Mouse (Mus musculus): ENCODE measurements around the gene Srbd1. TPM values are rescaled to one million over a fixed set of nuclear protein-coding genes. Genes with fewer than 3 reads are reported as not detected.

Srbd1 gene
- polyA plus RNA-seq, 1 experiment from 2014 or later, result 13.3 TPM

DNA sequence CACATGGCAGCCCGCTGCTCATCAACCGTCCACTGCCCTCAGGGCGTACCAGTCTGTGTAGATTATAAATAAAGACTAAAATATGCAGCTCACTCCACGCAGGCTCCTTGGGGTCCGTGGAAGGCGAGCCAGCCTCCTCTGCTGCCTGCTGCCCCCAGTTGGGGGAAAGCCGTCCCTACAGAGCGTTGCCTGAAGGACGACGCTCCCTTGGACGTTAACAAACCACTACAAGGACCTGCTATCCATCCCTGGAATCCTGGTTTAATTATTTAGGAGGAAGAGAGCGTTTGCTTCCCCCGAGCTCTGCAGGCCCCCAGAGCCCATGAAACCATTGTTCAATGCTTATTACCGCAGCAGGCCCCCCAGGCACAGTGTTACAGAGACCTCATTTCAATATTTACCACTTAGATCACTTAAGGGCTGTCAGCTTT, 201.4 kb downstream of the Srbd1 start:
- H3K36me3 ChIP-seq (ENCODE audit: control insufficient read depth, insufficient read depth, low read length), result no peaks in the 10 kb centered on the region
- ATAC-seq, result peak; percentile 70; the same call in 1 of the 2 replicates
- WGBS, result 23% methylated on average over 14 of the region's 14 CpGs
- H3K4me3 ChIP-seq (ENCODE audit: low read length), result no peak overlapping the region
- H3K9ac ChIP-seq (ENCODE audit: low read depth, low read length), result no peak overlapping the region
- no peak overlapping the region; the same call in 1 of the 2 replicates for H3K4me2 ChIP-seq (ENCODE audit: low read length)
- no peak overlapping the region for H3K27ac ChIP-seq (ENCODE audit: low read depth, low read length)
- no peaks in the 10 kb centered on the region; the same call in 1 of the 2 replicates for H3K4me1 ChIP-seq (ENCODE audit: control insufficient read depth, insufficient read depth, low read depth, low read length)
- H3K27me3 ChIP-seq (replicated peaks; ENCODE audit: control insufficient read depth, insufficient read depth, low read length), result no peaks in the 10 kb centered on the region
- H3K9me3 ChIP-seq (ENCODE audit: control insufficient read depth, low read length), result no peaks in the 10 kb centered on the region

DNA sequence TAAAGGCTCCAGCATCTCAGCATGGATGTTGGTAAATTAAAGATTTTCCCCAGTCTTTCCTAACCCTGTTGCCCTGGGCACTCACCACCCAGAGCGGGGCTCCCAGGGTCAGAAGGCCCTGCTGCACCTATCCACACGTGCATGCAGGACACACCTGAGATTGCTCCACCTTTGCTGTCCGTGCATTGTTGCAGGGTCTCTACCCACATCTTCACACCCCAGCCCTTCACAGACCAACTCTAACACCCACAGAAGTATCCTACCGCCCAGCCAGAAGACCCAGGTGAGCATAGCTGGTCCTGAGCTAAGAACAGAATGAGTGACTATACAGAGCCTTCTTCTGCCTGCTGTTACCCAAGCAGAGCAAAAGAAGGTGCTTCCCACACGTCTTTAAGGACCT, 201.9 kb downstream of the Srbd1 start:
- no peak for ATAC-seq
- H3K4me2 ChIP-seq (ENCODE audit: low read length), result no peak overlapping the region
- no peaks in the 10 kb centered on the region; the same call in 1 of the 2 replicates for H3K4me1 ChIP-seq (ENCODE audit: control insufficient read depth, insufficient read depth, low read depth, low read length)
- WGBS, result 82% methylated on average over 5 of the region's 5 CpGs
- H3K4me3 ChIP-seq (ENCODE audit: low read length), result no peak overlapping the region
- H3K9me3 ChIP-seq (ENCODE audit: control insufficient read depth, low read length), result no peaks in the 10 kb centered on the region
- no peaks in the 10 kb centered on the region for H3K27me3 ChIP-seq (replicated peaks; ENCODE audit: control insufficient read depth, insufficient read depth, low read length)
- H3K36me3 ChIP-seq (ENCODE audit: control insufficient read depth, insufficient read depth, low read length), result no peaks in the 10 kb centered on the region
- H3K9ac ChIP-seq (ENCODE audit: low read depth, low read length), result no peak overlapping the region
- no peak overlapping the region for H3K27ac ChIP-seq (ENCODE audit: low read depth, low read length)

- H3K4me3 ChIP-seq (ENCODE audit: low read length), result no peak overlapping the region
- no peaks in the 10 kb centered on the region for H3K9me3 ChIP-seq (ENCODE audit: control insufficient read depth, low read length)
- no peaks in the 10 kb centered on the region for H3K36me3 ChIP-seq (ENCODE audit: control insufficient read depth, insufficient read depth, low read length)
- no peaks in the 10 kb centered on the region; the same call in 1 of the 2 replicates for H3K4me1 ChIP-seq (ENCODE audit: control insufficient read depth, insufficient read depth, low read depth, low read length)
- no peaks in the 10 kb centered on the region for H3K27me3 ChIP-seq (replicated peaks; ENCODE audit: control insufficient read depth, insufficient read depth, low read length)
- WGBS, result 99% methylated on average over 5 of the region's 5 CpGs
- no peak for ATAC-seq
- H3K9ac ChIP-seq (ENCODE audit: low read depth, low read length), result no peak overlapping the region
- no peak overlapping the region for H3K4me2 ChIP-seq (ENCODE audit: low read length)
- H3K27ac ChIP-seq (ENCODE audit: low read depth, low read length), result no peak overlapping the region
Observed at GRCm38 (mm10) chr17:85942123-85942522, 202.9 kb downstream of the Srbd1 start.

DNA sequence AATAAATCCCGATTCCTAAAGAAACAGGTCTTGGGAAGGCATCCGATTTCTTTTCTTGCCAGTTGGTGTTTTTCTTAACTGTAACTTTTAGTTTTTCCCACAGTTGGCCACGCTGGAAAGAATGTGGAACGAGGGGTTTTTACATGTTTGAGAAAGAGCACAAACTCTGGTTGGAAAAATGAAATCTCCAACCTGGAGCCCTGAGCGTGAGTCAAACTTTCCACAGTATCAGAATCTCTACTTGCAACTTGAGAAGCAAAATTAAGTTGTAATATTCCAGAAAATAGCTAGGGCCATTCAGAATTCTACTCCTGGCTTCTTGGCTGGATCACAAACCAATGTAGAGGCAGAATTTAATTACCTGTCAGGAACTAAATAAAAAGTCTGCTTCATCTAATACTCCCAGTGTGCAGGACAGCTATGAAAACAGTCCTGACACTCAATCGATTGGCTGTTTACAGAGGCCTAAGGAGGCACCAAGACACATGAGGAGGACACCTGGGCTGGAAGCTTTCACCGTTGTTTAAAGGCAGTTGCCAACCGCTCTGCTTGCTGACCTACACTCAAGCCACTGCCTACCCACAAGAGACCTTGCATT, 203.7 kb downstream of the Srbd1 start:
- H3K36me3 ChIP-seq (ENCODE audit: control insufficient read depth, insufficient read depth, low read length), result no peaks in the 10 kb centered on the region
- no peak for ATAC-seq
- 84% methylated on average over 8 of the region's 8 CpGs for WGBS
- H3K9me3 ChIP-seq (ENCODE audit: control insufficient read depth, low read length), result no peaks in the 10 kb centered on the region
- no peaks in the 10 kb centered on the region; the same call in 1 of the 2 replicates for H3K4me1 ChIP-seq (ENCODE audit: control insufficient read depth, insufficient read depth, low read depth, low read length)
- no peak overlapping the region for H3K4me3 ChIP-seq (ENCODE audit: low read length)
- H3K4me2 ChIP-seq (ENCODE audit: low read length), result no peak overlapping the region
- no peak overlapping the region for H3K9ac ChIP-seq (ENCODE audit: low read depth, low read length)
- no peak overlapping the region for H3K27ac ChIP-seq (ENCODE audit: low read depth, low read length)
- H3K27me3 ChIP-seq (replicated peaks; ENCODE audit: control insufficient read depth, insufficient read depth, low read length), result no peaks in the 10 kb centered on the region

DNA sequence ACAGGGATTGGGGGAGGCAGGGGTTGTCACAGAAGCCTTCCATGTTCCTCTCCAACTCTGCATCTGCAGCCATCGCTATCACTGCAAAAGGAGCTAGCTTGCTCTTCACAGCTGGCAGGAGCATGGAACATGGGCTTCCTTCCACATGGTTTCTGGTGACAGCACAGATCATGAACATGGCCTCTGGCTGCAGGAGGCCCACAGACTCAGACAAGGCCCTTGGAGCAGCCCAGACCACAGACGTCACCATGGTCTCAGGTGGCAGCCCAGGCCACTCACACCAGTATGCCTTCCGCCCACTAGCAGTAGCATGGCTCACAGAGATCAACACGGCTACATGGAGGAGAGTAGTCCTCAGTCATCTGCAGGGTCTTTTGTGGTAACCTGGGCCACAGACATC, 207.8 kb downstream of the Srbd1 start:
- WGBS, result 99% methylated on average over 4 of the region's 4 CpGs
- Histone ChIP-seq H3K4me1 (ENCODE audit: control insufficient read depth, insufficient read depth, low read depth, low read length) (no peaks in the 10 kb centered on the region), H3K9me3 (ENCODE audit: control insufficient read depth, low read length) (no peaks in the 10 kb centered on the region), H3K27ac (ENCODE audit: low read depth, low read length) (no peak overlapping the region), H3K9ac (ENCODE audit: low read depth, low read length) (no peak overlapping the region), H3K36me3 (ENCODE audit: control insufficient read depth, insufficient read depth, low read length) (no peaks in the 10 kb centered on the region), H3K4me3 (ENCODE audit: low read length) (no peak overlapping the region), H3K4me2 (ENCODE audit: low read length) (no peak overlapping the region), H3K27me3 (replicated peaks; ENCODE audit: control insufficient read depth, insufficient read depth, low read length) (no peaks in the 10 kb centered on the region)
- ATAC-seq, result no peak

GRCm38 (mm10) chr17:85935268-85935667, 209.7 kb downstream of the Srbd1 start:
- H3K36me3 ChIP-seq (ENCODE audit: control insufficient read depth, insufficient read depth, low read length), result no peaks in the 10 kb centered on the region
- WGBS, result 37% methylated on average over 10 of the region's 10 CpGs
- H3K4me3 ChIP-seq (ENCODE audit: low read length), result no peak overlapping the region
- no peak overlapping the region for H3K27ac ChIP-seq (ENCODE audit: low read depth, low read length)
- no peak overlapping the region for H3K9ac ChIP-seq (ENCODE audit: low read depth, low read length)
- H3K4me2 ChIP-seq (ENCODE audit: low read length), result no peak overlapping the region
- H3K9me3 ChIP-seq (ENCODE audit: control insufficient read depth, low read length), result no peaks in the 10 kb centered on the region
- ATAC-seq, result no peak
- no peaks in the 10 kb centered on the region for H3K27me3 ChIP-seq (replicated peaks; ENCODE audit: control insufficient read depth, insufficient read depth, low read length)
- no peaks in the 10 kb centered on the region for H3K4me1 ChIP-seq (ENCODE audit: control insufficient read depth, insufficient read depth, low read depth, low read length)

Other genes with a start within 250 kb of the Srbd1 start
- 35.7 and 36.4 TPM in 2 replicates for gene Prkce, start 22.6 kb upstream of the Srbd1 start, polyA plus RNA-seq (2015; fragmentation: Nextera tagmentation; extraction: Ambion mirVana)